Mouse (Mus musculus): ENCODE measurements around the gene Appl1.
"Not testable (repeated sequence)": the region's sequence is repeated elsewhere in the genome, so short reads cannot be mapped to it uniquely, and the experiment has no call there.

Appl1 gene

GRCm38 (mm10) chr14:26969164-26969563, 1.9 kb downstream of the Appl1 start:
- no peak for DNase-seq (ENCODE audit: low spot score)

- DNase-seq (ENCODE audit: low spot score), result no peak
Measured at GRCm38 (mm10) chr14:26960518-26960917, 10.5 kb downstream of the Appl1 start.

DNA sequence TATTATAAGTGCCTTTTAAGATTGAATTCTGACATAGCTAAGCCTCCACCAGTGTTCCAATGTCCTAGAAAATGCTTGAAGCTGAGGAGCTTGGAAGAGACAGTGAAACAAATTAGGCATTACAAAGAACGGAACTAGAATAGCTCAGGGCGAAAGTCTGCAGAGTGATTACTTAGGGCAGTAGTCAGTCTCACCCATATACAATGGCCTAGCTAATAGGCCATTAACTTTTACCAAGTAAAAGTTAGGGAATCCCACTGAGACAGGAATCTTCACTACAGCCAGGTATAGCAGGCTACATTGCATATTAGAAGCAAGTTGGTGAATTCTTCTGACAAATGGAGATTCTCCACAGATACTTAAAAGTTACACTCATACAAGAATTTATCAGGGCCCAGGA, 14.9 kb downstream of the Appl1 start:
- DNase-seq (ENCODE audit: low spot score), result not testable (repeated sequence)

DNA sequence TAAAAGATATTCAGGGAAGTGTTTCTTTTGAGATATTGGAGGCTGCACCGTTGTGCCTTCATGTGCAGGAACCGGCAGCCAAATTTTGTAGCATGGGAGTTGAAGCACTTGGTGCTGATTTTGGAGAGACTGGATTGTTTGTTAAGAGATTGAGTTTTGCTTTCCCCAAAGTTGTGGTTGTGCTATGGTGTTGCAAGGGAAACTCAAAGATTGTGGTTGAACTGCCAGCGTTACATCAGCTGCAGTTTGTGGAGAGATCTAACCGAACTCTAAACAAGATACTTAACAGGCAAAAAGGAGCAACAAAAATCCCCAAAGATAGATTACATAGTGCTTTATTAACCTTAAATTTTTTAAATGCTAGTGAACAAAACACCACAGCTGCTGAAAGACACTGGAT, 35.5 kb downstream of the Appl1 start:
- DNase-seq (ENCODE audit: low spot score), result no peak

GRCm38 (mm10) chr14:26934891-26935290, 36.1 kb downstream of the Appl1 start:
- DNase-seq (ENCODE audit: low spot score), result no peak

GRCm38 (mm10) chr14:26923702-26924421, 47.2 kb downstream of the Appl1 start:
- no peak for DNase-seq (ENCODE audit: low spot score)

DNA sequence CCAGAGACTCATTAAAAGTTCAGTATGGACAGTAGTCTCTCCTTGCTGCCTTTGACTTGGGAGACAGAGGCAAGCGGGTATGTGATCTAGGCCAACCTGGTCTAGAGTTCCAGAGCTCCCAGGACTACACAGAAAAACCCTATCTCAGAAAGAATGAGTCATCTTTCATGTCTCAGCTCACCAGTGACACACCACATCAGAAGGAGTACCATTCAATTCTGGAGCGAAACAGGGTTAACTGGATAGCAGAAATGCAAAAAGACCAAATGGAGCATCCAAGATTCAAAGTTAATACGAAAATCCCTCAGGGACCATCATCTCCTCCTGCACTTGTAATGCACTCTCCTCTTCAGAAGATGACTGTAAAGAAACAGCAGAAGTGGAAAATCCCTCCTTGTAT, 51.7 kb downstream of the Appl1 start:
- DNase-seq (ENCODE audit: low spot score), result no peak

DNA sequence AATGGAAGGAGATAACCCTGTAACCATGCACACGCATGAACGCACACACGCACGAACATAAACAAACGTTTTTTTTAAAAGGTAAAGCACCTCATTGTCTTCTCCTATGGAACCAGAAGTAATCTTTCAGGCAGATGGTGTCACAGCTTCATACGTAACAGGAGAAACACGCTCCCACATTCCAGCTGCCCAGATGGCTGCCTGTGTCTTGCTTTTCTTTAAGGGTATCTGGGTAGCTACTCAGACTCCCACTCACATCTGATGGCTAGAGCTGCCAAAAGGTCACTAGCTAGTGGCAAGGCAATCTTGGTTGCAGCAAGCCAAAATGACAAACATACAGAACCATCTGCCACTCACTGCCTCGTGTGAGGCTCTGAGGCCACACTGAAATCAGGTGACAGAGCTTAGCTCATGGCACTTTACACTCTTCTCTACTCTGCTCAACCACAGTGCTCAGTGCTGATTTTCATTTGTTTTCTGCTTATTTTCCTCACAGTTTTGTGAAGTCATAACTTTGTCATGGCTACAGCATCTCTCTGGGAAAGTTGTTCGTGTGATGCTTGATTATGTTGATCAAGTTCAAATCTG, 57.3 kb downstream of the Appl1 start:
- DNase-seq (ENCODE audit: low spot score), result no peak

DNA sequence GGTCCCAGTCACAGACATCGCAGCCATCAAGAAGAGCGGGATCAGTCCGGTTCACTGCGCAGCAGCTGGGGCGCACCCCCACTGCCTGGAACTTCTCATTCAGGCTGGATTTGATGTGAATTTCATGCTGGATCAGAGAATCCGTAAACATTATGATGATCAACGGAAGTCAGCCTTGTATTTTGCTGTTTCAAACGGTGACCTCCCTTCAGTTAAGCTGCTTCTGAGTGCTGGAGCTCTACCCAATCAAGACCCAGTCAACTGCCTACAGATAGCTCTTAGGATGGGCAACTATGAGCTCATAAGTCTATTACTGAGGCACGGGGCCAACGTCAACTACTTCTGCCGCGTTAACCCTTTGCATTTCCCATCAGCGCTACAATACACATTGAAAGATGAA, 59.2 kb downstream of the Appl1 start:
- no peak for DNase-seq (ENCODE audit: low spot score)

GRCm38 (mm10) chr14:26911201-26911600, 59.8 kb downstream of the Appl1 start:
- DNase-seq (ENCODE audit: low spot score), result no peak

- DNase-seq (ENCODE audit: low spot score), result not testable (repeated sequence)
Measured at GRCm38 (mm10) chr14:26910461-26910860, 60.6 kb downstream of the Appl1 start.

- no peak for DNase-seq (ENCODE audit: low spot score)
Measured at GRCm38 (mm10) chr14:26907401-26907800, 63.6 kb downstream of the Appl1 start.

- no peak for DNase-seq (ENCODE audit: low spot score)
Measured at GRCm38 (mm10) chr14:26900893-26901292, 70.1 kb downstream of the Appl1 start.

DNA sequence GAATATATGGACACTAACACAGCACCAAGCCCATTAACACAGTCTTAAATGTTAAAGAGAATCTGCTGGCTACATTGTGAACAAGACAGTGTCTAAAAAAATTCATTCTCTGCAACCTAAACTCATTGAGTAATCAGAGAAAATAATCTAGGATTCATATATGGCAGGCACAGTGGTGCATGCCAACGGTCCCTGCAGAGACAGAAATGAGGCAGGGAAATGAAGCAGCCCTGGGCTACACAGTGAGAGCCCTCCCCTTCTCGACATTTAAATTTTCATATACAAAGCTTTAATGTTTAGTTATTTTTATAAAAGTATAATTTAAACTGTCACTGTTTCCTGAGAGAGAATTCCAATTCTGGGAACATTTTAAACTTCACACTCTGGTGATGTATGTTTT, 71.5 kb downstream of the Appl1 start:
- no peak for DNase-seq (ENCODE audit: low spot score)

GRCm38 (mm10) chr14:26894392-26894791, 76.6 kb downstream of the Appl1 start, which contains the start of gene Asb14:
Gene Asb14 (plus strand): TSS chr14:26894557.
- no peak for DNase-seq (ENCODE audit: low spot score)

- DNase-seq (ENCODE audit: low spot score), result no peak
Measured at GRCm38 (mm10) chr14:26890777-26891176, 80.3 kb downstream of the Appl1 start.

DNA sequence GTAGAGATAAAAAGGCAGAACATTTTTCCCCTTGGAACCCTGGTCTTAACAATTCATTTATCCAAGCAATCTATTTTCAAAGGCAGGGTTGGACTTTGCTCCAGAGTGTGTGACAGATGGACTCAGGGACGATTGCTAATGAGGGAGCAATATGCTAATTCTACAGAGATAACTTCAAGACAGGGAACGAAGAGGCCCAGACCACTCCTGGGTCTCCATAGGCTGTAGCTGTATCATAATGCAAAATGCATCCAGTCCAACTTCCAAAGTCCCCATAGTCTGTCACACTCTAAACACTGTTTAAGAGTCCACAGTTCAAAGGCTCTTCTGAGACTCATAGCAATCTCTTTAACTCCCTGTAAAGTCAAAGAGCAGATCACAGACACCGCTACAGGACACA, 83.8 kb downstream of the Appl1 start:
- no peak for DNase-seq (ENCODE audit: low spot score)

GRCm38 (mm10) chr14:26881700-26882099, 89.3 kb downstream of the Appl1 start:
- no peak for DNase-seq (ENCODE audit: low spot score)

GRCm38 (mm10) chr14:26879976-26880375, 91.1 kb downstream of the Appl1 start:
- DNase-seq (ENCODE audit: low spot score), result no peak

GRCm38 (mm10) chr14:26878756-26879155, 92.3 kb downstream of the Appl1 start:
- no peak for DNase-seq (ENCODE audit: low spot score)
